Mouse (Mus musculus) hindbrain, postnatal 0 days (tissue): ENCODE measurements around the gene Aarsd1. TPM values are rescaled to one million over a fixed set of nuclear protein-coding genes. Genes with fewer than 3 reads are reported as not detected.
A peak's percentile ranks its signal among the peaks of the same experiment; 100 is the strongest.

Experiments
- ATAC-seq: fragments of 200-750 bp; cut with Nextera tagmentation; 2 replicates; pipeline ENCODE4 v1.8.0; 2017; ENCODE audit warnings: mild to moderate bottlenecking, moderate TSS enrichment, moderate library complexity
- DNase-seq: peaks from one replicate; pipeline ENCODE4 v3.0.0-alpha.2; 2015; ENCODE audit warnings: low spot score
- H3K27ac ChIP-seq: fragments of 300-500 bp; sonication (generic); 2 replicates; pipeline ENCODE4 v1.5.1; 2014; ENCODE audit warnings: mild to moderate bottlenecking
- H3K27me3 ChIP-seq: fragments of 300-500 bp; sonication (generic); 2 replicates; pipeline ENCODE4 v1.6.1; 2014; ENCODE audit warnings: low read length, mixed read lengths; ENCODE audit not compliant: insufficient read depth
- H3K36me3 ChIP-seq: fragments of 300-500 bp; sonication (generic); 2 replicates; pipeline ENCODE4 v1.6.1; 2014; ENCODE audit warnings: low read length, mixed read lengths; ENCODE audit not compliant: insufficient read depth
- H3K4me1 ChIP-seq: fragments of 300-500 bp; sonication (generic); 2 replicates; pipeline ENCODE4 v1.6.1; 2014; ENCODE audit warnings: antibody characterized with exemption, low read length, mixed read lengths; ENCODE audit not compliant: insufficient read depth
- H3K4me2 ChIP-seq: fragments of 300-500 bp; sonication (generic); 2 replicates; pipeline ENCODE4 v1.6.1; 2014; ENCODE audit warnings: low read depth, mild to moderate bottlenecking, low read length, moderate library complexity, mixed read lengths
- H3K4me3 ChIP-seq: fragments of 300-500 bp; sonication (generic); 2 replicates; pipeline ENCODE4 v1.5.1; 2014; ENCODE audit warnings: low read length
- H3K9ac ChIP-seq: fragments of 300-500 bp; sonication (generic); replicated peaks from 2 replicates; pipeline ENCODE4 v1.6.1; 2014; ENCODE audit warnings: mild to moderate bottlenecking, low read length, moderate library complexity, mixed read lengths
- H3K9me3 ChIP-seq: fragments of 300-500 bp; sonication (generic); 2 replicates; pipeline ENCODE4 v1.6.1; 2016; ENCODE audit warnings: low read length, mixed read lengths
- CTCF ChIP-seq: IDR thresholded peaks from 2 replicates; pipeline ENCODE4 v1.5.1; 2016; ENCODE audit warnings: antibody characterized with exemption, control low read depth, low read depth
- WGBS: fragments of 180-500 bp; shearing (Covaris S2); extraction: QIAGEN DNeasy Blood & Tissue Kit; methylation state at CpG from one replicate; pipeline ENCODE4 v1.1.7; 2014; 5-methylcytosine and 5-hydroxymethylcytosine counted together
- microRNA-seq, 2 experiments: library from miRNA; unstranded; fragments of <30 nt; microRNA quantifications; one replicate each; pipeline ENCODE4; 2016
- polyA plus RNA-seq: library from polyadenylated mRNA; unstranded; fragments of >200 nt; fragmentation: Nextera tagmentation; extraction: Ambion mirVana; gene quantifications from 2 replicates; pipeline ENCODE4 v1.2.1, GENCODE M21; 2015
- total RNA-seq: library from RNA; depleted of rRNA; stranded (reverse); fragments of >200 nt; gene quantifications from 2 replicates; pipeline ENCODE4 v1.2.3, GENCODE M21; 2014; rRNA removed

Aarsd1 gene
- total and polyA plus RNA-seq, 2 experiments from 2014 or later = 62.5 to 89.9 TPM

GRCm38 (mm10) chr11:101364531-101364931 lies 52.9 kb downstream of the Aarsd1 start:
- ATAC-seq (no peak), DNase-seq (no peak)
- Histone ChIP-seq H3K4me2 (no peak overlapping the region), H3K4me3 (no peak overlapping the region), H3K36me3 (no peaks in the 10 kb centered on the region), H3K27ac (no peak overlapping the region), H3K27me3 (no peaks in the 10 kb centered on the region), H3K9me3 (no peaks in the 10 kb centered on the region), H3K4me1 (no peaks in the 10 kb centered on the region), H3K9ac (no peak overlapping the region)
- 84% methylated on average over 5 of the region's 5 CpGs for WGBS
- no peak for TF ChIP-seq CTCF

- TF ChIP-seq CTCF = no peak
Measured at GRCm38 (mm10) chr11:101360651-101361113, 56.7 kb downstream of the Aarsd1 start.

GRCm38 (mm10) chr11:101359776-101360175 lies 57.6 kb downstream of the Aarsd1 start:
- no peak overlapping the region for H3K4me2 ChIP-seq
- H3K36me3 ChIP-seq = no peaks in the 10 kb centered on the region
- H3K27me3 ChIP-seq = no peaks in the 10 kb centered on the region
- TF ChIP-seq CTCF = no peak
- H3K9ac ChIP-seq = no peak overlapping the region
- H3K4me1 ChIP-seq = no peaks in the 10 kb centered on the region
- H3K27ac ChIP-seq = 0 out of 2 replicates have a peak overlapping the region, but pooled peaks have one; percentile 33
- no peak overlapping the region for H3K4me3 ChIP-seq
- ATAC-seq = no peak
- H3K9me3 ChIP-seq = no peaks in the 10 kb centered on the region
- DNase-seq = no peak
- 79% methylated on average over 9 of the region's 9 CpGs for WGBS

More at GRCm38 (mm10) chr11:101360651-101361113, 56.7 kb downstream of the Aarsd1 start:
- no peak overlapping the region for H3K4me3 ChIP-seq
- no peak for ATAC-seq
- no peaks in the 10 kb centered on the region for H3K27me3 ChIP-seq
- peak overlapping the region; percentile 33; the same call in 1 of the 2 replicates for H3K27ac ChIP-seq
- no peak overlapping the region for H3K4me2 ChIP-seq
- WGBS = 60% methylated on average over 3 of the region's 3 CpGs
- DNase-seq = no peak
- H3K9ac ChIP-seq = no peak overlapping the region
- no peaks in the 10 kb centered on the region for H3K9me3 ChIP-seq
- no peaks in the 10 kb centered on the region for H3K4me1 ChIP-seq
- no peaks in the 10 kb centered on the region for H3K36me3 ChIP-seq

GRCm38 (mm10) chr11:101357505-101358182 lies 59.8 kb downstream of the Aarsd1 start:
- Histone ChIP-seq H3K27ac (no peak overlapping the region), H3K9me3 (no peaks in the 10 kb centered on the region), H3K4me2 (no peak overlapping the region), H3K36me3 (no peaks in the 10 kb centered on the region), H3K4me3 (no peak overlapping the region), H3K4me1 (no peaks in the 10 kb centered on the region), H3K9ac (no peak overlapping the region), H3K27me3 (no peaks in the 10 kb centered on the region)
- DNase-seq (no peak), ATAC-seq (no peak)
- TF ChIP-seq CTCF = no peak
- WGBS = 84% methylated on average over 3 of the region's 3 CpGs

Small RNA genes within 50 kb of the gene (microRNA-seq; reads per million reads assigned to microRNA genes)
- 0 reads per million in 2 experiments for gene Mir6929

Other genes with a start within 250 kb of the Aarsd1 start
- gene Cntnap1, start 247.1 kb downstream of the Aarsd1 start, total RNA-seq = 25.4 and 28.9 TPM in 2 replicates
- 5.8 and 6.5 TPM in 2 replicates for gene Cntnap1, start 247.1 kb downstream of the Aarsd1 start, polyA plus RNA-seq
- gene Plekhh3, start 246.3 kb downstream of the Aarsd1 start, total RNA-seq = 26.7 and 32.3 TPM in 2 replicates
- 8.8 TPM in 2 replicates for gene Plekhh3, start 246.3 kb downstream of the Aarsd1 start, polyA plus RNA-seq
- gene Ccr10, start 242.2 kb downstream of the Aarsd1 start, total RNA-seq = 0.16 and 0.43 TPM in 2 replicates
- 0.88 and 1.0 TPM in 2 replicates for gene Ccr10, start 242.2 kb downstream of the Aarsd1 start, polyA plus RNA-seq
- gene Ezh1, start 191.2 kb downstream of the Aarsd1 start, total RNA-seq = 26.7 and 27.6 TPM in 2 replicates
- 20.1 and 22.2 TPM in 2 replicates for gene Ezh1, start 191.2 kb downstream of the Aarsd1 start, polyA plus RNA-seq
- 66.1 and 72.7 TPM in 2 replicates for gene Ramp2, start 171.6 kb downstream of the Aarsd1 start, total RNA-seq
- gene Ramp2, start 171.6 kb downstream of the Aarsd1 start, polyA plus RNA-seq = 108 and 111 TPM in 2 replicates
- 66.1 and 82.1 TPM in 2 replicates for gene Vps25, start 163.9 kb downstream of the Aarsd1 start, total RNA-seq
- 134 and 137 TPM in 2 replicates for gene Vps25, start 163.9 kb downstream of the Aarsd1 start, polyA plus RNA-seq
- 1.5 and 2.5 TPM in 2 replicates for gene Wnk4, start 157.0 kb downstream of the Aarsd1 start, total RNA-seq
- gene Wnk4, start 157.0 kb downstream of the Aarsd1 start, polyA plus RNA-seq = 6.5 and 8.0 TPM in 2 replicates
- gene Cntd1, start 138.6 kb downstream of the Aarsd1 start, total RNA-seq = 0.10 TPM in 1 of 2 replicates, not detected in the other
- gene Cntd1, start 138.6 kb downstream of the Aarsd1 start, polyA plus RNA-seq = 0.66 and 0.89 TPM in 2 replicates
- gene Coa3, start 138.5 kb downstream of the Aarsd1 start, total RNA-seq = 146 and 154 TPM in 2 replicates
- 214 and 225 TPM in 2 replicates for gene Coa3, start 138.5 kb downstream of the Aarsd1 start, polyA plus RNA-seq
- gene Becn1, start 115.3 kb downstream of the Aarsd1 start, total RNA-seq = 71.1 and 95.3 TPM in 2 replicates
- 140 and 145 TPM in 2 replicates for gene Becn1, start 115.3 kb downstream of the Aarsd1 start, polyA plus RNA-seq
- 68.3 and 71.1 TPM in 2 replicates for gene Psme3, start 101.4 kb downstream of the Aarsd1 start, total RNA-seq
- 78.2 and 83.9 TPM in 2 replicates for gene Psme3, start 101.4 kb downstream of the Aarsd1 start, polyA plus RNA-seq
- 3.8 and 4.1 TPM in 2 replicates for gene Aoc2, start 92.6 kb downstream of the Aarsd1 start, total RNA-seq
- 0.59 and 0.63 TPM in 2 replicates for gene Aoc2, start 92.6 kb downstream of the Aarsd1 start, polyA plus RNA-seq
- 0.36 and 0.47 TPM in 2 replicates for gene Aoc3, start 87.0 kb downstream of the Aarsd1 start, total RNA-seq
- gene Aoc3, start 87.0 kb downstream of the Aarsd1 start, polyA plus RNA-seq = 0.10 and 0.16 TPM in 2 replicates
- gene G6pc, start 50.1 kb downstream of the Aarsd1 start, total RNA-seq = 0.26 TPM in 1 of 2 replicates, not detected in the other
- gene G6pc, start 50.1 kb downstream of the Aarsd1 start, polyA plus RNA-seq = not detected in 2 replicates
- 2.2 TPM in 1 of 2 replicates, not detected in the other for gene Gm27029, start 7.2 kb upstream of the Aarsd1 start, total RNA-seq
- 4.7 and 6.4 TPM in 2 replicates for gene Gm27029, start 7.2 kb upstream of the Aarsd1 start, polyA plus RNA-seq
- gene Rundc1, start 7.5 kb upstream of the Aarsd1 start, total RNA-seq = 11.6 and 12.4 TPM in 2 replicates
- gene Rundc1, start 7.5 kb upstream of the Aarsd1 start, polyA plus RNA-seq = 21.4 and 22.7 TPM in 2 replicates
- gene Ptges3l, start 7.7 kb upstream of the Aarsd1 start, total RNA-seq = 0.31 and 0.58 TPM in 2 replicates
- 3.8 and 4.6 TPM in 2 replicates for gene Ptges3l, start 7.7 kb upstream of the Aarsd1 start, polyA plus RNA-seq
- gene Rpl27, start 24.7 kb upstream of the Aarsd1 start, total RNA-seq = 535 and 538 TPM in 2 replicates
- gene Rpl27, start 24.7 kb upstream of the Aarsd1 start, polyA plus RNA-seq = 276 and 282 TPM in 2 replicates
- 3.9 and 4.2 TPM in 2 replicates for gene Ifi35, start 30.8 kb upstream of the Aarsd1 start, total RNA-seq
- gene Ifi35, start 30.8 kb upstream of the Aarsd1 start, polyA plus RNA-seq = 5.3 and 5.8 TPM in 2 replicates
- gene Rnd2, start 47.4 kb upstream of the Aarsd1 start, total RNA-seq = 103 and 140 TPM in 2 replicates
- 143 and 154 TPM in 2 replicates for gene Rnd2, start 47.4 kb upstream of the Aarsd1 start, polyA plus RNA-seq
- 290 and 295 TPM in 2 replicates for gene Vat1, start 48.6 kb upstream of the Aarsd1 start, total RNA-seq
- 106 and 114 TPM in 2 replicates for gene Vat1, start 48.6 kb upstream of the Aarsd1 start, polyA plus RNA-seq
- 6.7 and 8.5 TPM in 2 replicates for gene Brca1, start 134.3 kb upstream of the Aarsd1 start, total RNA-seq
- gene Brca1, start 134.3 kb upstream of the Aarsd1 start, polyA plus RNA-seq = 2.3 and 2.4 TPM in 2 replicates
- gene Nbr1, start 134.5 kb upstream of the Aarsd1 start, total RNA-seq = 93.6 and 152 TPM in 2 replicates
- gene Nbr1, start 134.5 kb upstream of the Aarsd1 start, polyA plus RNA-seq = 53.9 and 55.9 TPM in 2 replicates
- 2.6 and 5.2 TPM in 2 replicates for gene Tmem106a, start 164.6 kb upstream of the Aarsd1 start, total RNA-seq
- 5.1 and 5.3 TPM in 2 replicates for gene Tmem106a, start 164.6 kb upstream of the Aarsd1 start, polyA plus RNA-seq
- not detected in 2 replicates for gene Gm11634, start 181.6 kb upstream of the Aarsd1 start, total RNA-seq
- not detected in 2 replicates for gene Gm11634, start 181.6 kb upstream of the Aarsd1 start, polyA plus RNA-seq
- gene Rdm1, start 209.6 kb upstream of the Aarsd1 start, total RNA-seq = 12.4 and 15.2 TPM in 2 replicates
- 13.8 and 15.9 TPM in 2 replicates for gene Rdm1, start 209.6 kb upstream of the Aarsd1 start, polyA plus RNA-seq
- gene Arl4d, start 247.9 kb upstream of the Aarsd1 start, total RNA-seq = 5.7 and 6.5 TPM in 2 replicates
- 6.2 TPM in 2 replicates for gene Arl4d, start 247.9 kb upstream of the Aarsd1 start, polyA plus RNA-seq